Mouse (Mus musculus): ENCODE data around the gene Ankrd6. TPM values are rescaled to one million over a fixed set of nuclear protein-coding genes. Genes with fewer than 3 reads are reported as not detected.

The Ankrd6 gene
- total RNA-seq, 2 experiments from 2014 or later: 3.1 to 4.2 TPM

- ATAC-seq (replicated peaks; ENCODE audit: low FRiP score, low TSS enrichment, poor library complexity, severe bottlenecking): no peak
Observed at GRCm38 (mm10) chr4:32952681-32953080, 2.0 kb upstream of the Ankrd6 start.

GRCm38 (mm10) chr4:32951035-32951940, 647 bp upstream of the Ankrd6 start:
- ATAC-seq (replicated peaks; ENCODE audit: low FRiP score, low TSS enrichment, poor library complexity, severe bottlenecking): peak; percentile 45

DNA sequence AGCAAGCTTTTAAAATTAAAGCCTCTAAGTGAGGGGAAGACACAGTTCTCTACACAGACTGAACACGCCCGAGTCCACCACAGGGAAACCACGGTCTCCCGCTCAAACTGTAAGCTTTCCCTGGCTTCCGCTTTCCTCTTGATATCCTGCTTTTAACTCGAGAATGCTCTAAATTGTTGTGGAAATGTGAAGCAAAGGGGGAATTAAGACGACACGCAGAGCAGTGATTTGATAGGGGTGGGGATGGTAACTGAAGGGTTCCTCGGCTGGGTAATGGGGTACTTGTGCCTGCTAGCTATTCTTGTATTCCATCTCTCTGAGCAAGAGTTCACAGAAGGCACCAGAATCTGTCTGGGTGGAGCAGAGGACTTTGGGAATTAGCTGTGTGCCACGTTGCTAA, 1.9 kb downstream of the Ankrd6 start:
- ATAC-seq (replicated peaks; ENCODE audit: low FRiP score, low TSS enrichment, poor library complexity, severe bottlenecking): no peak

GRCm38 (mm10) chr4:32947631-32948030, 3.0 kb downstream of the Ankrd6 start:
- no peak for ATAC-seq (replicated peaks; ENCODE audit: low FRiP score, low TSS enrichment, poor library complexity, severe bottlenecking)

- no peak for ATAC-seq (replicated peaks; ENCODE audit: low FRiP score, low TSS enrichment, poor library complexity, severe bottlenecking)
Observed at GRCm38 (mm10) chr4:32940984-32941383, 9.7 kb downstream of the Ankrd6 start.

GRCm38 (mm10) chr4:32939964-32940363, 10.7 kb downstream of the Ankrd6 start:
- no peak for ATAC-seq (replicated peaks; ENCODE audit: low FRiP score, low TSS enrichment, poor library complexity, severe bottlenecking)

- no peak for ATAC-seq (replicated peaks; ENCODE audit: low FRiP score, low TSS enrichment, poor library complexity, severe bottlenecking)
Observed at GRCm38 (mm10) chr4:32939521-32939920, 11.1 kb downstream of the Ankrd6 start.

- ATAC-seq (replicated peaks; ENCODE audit: low FRiP score, low TSS enrichment, poor library complexity, severe bottlenecking): peak; percentile 50; the same call in 1 of the 2 replicates
Observed at GRCm38 (mm10) chr4:32936762-32937341, 13.8 kb downstream of the Ankrd6 start.

DNA sequence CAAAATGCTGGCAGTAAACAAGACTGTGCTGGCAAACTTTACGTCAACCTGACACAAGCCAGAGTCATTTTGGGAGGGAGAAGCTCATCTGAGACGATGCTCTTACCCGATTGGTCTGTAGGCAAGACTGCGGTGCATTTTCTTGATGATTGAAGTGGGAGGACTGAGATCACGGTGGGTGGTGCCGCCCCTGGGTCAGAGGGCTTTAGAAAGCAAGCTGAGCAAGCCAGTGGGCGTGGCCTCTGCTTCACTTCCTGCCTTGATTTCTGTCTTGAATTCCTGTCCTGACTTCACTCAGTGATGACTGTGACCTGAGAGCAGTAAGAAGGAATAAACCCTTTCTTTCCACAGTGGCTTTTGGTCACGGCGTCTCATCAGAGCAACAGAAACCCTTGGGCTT, 18.6 kb downstream of the Ankrd6 start:
- ATAC-seq (replicated peaks; ENCODE audit: low FRiP score, low TSS enrichment, poor library complexity, severe bottlenecking): no peak

GRCm38 (mm10) chr4:32929750-32930149, 20.9 kb downstream of the Ankrd6 start:
- no peak for ATAC-seq (replicated peaks; ENCODE audit: low FRiP score, low TSS enrichment, poor library complexity, severe bottlenecking)

DNA sequence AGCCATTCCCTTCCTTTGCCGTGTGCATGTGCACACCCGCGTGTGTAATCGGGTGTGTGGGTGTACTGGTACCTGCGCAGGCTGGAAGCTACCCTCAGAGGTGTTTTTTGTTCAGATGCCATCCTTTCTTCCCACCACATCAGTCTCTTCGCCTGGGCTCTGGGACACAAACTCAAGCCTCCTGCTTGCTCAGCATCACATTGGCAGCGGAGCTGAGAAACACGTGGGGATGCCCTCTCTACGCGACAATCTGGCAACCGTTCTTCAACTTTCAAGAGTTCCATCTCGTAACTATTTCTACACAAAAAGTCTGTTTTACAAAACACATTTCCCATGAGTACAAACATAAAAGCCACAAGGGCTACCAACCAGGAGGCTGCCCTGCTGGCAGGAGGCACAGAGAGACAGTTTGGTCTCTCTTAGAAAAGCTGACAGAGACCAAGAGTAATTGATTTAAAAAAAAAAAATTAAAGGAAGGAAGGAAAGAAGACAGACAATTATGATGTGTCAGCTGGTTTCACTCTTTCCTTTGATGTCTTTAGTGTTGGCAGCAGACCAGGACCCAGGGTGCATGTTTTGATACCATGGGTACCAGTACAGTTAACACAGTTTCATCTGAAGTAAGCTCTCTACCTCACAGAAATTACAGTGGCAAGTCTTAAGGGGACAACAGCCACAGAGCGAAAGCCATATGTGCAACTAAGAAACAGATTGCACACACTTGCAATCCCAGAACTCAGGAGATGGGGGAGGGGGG, 21.8 kb downstream of the Ankrd6 start:
- no peak for ATAC-seq (replicated peaks; ENCODE audit: low FRiP score, low TSS enrichment, poor library complexity, severe bottlenecking)

GRCm38 (mm10) chr4:32923891-32924294, 26.7 kb downstream of the Ankrd6 start:
- no peak for ATAC-seq (replicated peaks; ENCODE audit: low FRiP score, low TSS enrichment, poor library complexity, severe bottlenecking)

DNA sequence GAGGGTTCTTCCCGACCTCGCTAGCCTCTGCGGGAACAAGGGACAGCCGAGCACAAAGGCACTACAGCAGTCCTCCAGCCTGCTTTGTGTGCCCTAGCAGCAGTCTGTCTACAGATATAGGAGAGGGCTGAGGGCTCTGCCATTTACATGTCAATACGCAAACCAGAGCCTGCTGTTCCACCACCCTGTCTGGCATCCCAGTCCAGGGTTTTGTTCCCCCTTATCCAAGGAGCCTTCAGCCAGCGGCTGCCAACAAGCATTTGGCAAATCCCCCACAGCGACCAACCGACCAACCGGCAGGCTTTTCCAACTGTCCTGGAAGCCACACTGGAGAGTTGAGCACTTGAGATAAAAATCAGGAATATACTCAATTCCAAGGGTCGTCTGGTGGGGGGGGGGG, 27.2 kb downstream of the Ankrd6 start:
- ATAC-seq (replicated peaks; ENCODE audit: low FRiP score, low TSS enrichment, poor library complexity, severe bottlenecking): no peak

DNA sequence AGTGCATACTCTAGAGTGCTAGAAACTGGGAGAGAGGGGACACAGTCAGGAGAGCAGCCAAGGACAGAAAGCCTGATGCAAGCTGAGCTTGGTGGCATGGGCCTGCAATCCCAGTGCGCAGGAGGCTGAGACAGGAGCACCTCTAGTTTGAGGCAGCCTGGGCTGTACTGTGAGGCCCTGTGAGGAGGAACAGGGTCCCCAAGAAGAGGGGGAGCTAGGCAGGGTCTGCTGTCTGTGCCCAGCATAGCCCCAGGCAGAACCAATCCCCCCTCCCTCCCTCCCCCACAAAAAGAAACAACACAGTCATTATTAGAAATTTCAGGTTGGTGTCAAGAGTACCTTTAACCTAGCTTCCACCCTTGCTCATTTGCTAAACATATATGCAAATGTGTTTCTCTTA, 27.8 kb downstream of the Ankrd6 start:
- ATAC-seq (replicated peaks; ENCODE audit: low FRiP score, low TSS enrichment, poor library complexity, severe bottlenecking): no peak

GRCm38 (mm10) chr4:32920863-32921262, 29.8 kb downstream of the Ankrd6 start:
- peak; percentile 69 for ATAC-seq (replicated peaks; ENCODE audit: low FRiP score, low TSS enrichment, poor library complexity, severe bottlenecking)

DNA sequence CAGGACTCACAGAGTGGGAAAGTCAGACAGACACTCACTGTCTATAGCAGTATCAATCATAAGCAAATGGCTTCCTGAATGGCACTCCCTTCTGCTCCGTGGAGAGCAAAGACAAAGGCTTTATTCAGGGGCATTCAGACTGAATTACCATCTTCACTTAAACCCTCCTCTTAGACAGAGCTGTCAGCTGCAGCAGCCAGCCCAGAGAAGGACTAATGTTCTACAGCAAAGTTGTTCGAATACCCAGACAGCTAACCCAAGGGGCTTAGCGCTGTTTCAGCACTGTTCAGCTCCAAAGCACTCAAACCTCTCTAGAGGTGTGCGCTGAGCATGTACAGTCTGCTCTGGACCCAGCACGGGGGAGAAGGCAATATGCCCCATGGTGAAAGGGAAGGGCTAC, 32.1 kb downstream of the Ankrd6 start:
- ATAC-seq (replicated peaks; ENCODE audit: low FRiP score, low TSS enrichment, poor library complexity, severe bottlenecking): no peak

DNA sequence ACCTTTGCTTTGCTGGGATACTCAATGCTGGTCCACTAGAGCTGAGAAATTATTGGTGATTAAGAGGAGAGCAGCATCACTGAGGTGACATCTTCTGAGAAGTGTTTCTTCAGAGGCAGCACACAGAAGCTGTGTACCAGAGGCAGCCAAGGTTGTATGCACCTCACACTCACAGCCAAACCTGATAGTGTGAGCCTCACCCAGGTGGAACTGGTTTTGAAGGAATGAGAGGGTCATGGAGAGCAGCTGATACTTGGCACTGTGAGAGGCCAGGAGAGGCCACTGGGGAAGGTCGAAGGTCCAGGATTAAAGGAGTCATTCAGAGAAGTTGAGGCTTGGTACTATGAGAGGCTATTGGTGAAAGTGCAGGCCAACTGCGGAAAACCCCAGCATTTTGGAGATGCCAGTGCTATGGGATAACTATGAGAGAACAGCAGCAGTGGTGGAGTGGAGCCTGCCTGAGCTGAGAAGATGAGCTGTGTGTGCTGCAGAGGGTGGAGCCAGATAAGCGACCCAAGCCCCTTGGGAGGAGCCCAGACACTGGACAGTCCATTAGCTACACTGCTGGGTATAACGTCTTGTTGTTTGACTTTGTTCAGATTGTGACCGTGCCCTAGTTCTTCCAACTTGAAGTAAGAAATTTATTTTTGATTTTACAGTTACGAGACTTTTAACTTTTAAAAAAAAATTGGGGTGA, 33.8 kb downstream of the Ankrd6 start:
- no peak for ATAC-seq (replicated peaks; ENCODE audit: low FRiP score, low TSS enrichment, poor library complexity, severe bottlenecking)

- no peak for ATAC-seq (replicated peaks; ENCODE audit: low FRiP score, low TSS enrichment, poor library complexity, severe bottlenecking)
Observed at GRCm38 (mm10) chr4:32915928-32916327, 34.7 kb downstream of the Ankrd6 start.

DNA sequence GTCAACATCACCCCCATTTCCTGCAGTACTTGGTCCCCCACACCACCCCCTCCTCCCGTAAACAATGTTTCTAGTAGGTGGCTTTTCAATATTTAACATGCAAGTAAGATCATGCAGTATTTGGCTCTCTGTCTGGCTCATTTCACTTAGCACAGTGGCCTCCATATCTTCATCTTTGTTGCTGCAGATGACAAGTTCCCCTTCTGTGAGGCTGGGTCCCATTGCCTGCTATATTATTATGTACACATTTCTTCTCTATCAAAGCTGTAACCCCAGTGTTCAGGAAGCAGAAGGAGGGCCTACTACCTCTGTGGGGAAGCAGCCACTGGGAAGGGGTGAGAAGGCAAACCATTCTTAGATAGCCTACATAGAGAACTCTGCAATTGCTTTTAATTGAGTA, 40.6 kb downstream of the Ankrd6 start:
- no peak for ATAC-seq (replicated peaks; ENCODE audit: low FRiP score, low TSS enrichment, poor library complexity, severe bottlenecking)
